Mouse (Mus musculus): Measurements from ENCODE around the gene Ssbp3.
A peak's percentile ranks its signal among the peaks of the same experiment; 100 is the strongest.

Gene Ssbp3

DNA sequence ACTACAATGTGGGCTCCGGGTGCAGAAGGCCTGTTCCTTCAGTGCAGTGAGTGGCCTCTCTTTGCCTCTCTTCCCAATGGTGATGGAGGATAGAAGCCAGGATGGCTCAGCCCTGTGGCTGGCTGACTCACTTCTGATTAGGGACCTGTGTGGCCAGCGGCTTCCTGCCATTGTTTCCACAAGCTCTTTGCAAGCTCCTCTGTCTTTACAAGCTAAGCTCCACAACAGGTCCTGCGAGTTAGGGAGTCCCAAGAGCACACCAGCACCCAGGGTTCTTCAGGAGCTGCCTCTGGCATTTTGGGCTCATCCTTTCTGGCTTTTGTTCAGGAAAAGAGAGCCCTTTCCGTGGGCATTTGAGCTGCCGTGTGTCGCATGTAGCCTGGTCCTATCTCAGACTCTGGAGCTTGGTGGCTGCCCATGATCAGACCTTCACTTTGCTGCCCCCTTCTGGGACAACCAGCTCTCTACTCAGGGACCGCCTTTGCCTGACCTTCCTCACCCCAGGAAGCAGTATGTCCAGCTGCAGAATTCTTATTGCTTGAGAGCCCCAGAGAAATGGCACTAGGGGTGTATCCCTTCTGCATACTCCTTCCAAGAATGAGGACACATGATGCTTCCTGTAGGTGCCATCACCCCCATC lies 77.3 kb downstream of the Ssbp3 start:
- peak; percentile 79 to 82 for DNase-seq

DNA sequence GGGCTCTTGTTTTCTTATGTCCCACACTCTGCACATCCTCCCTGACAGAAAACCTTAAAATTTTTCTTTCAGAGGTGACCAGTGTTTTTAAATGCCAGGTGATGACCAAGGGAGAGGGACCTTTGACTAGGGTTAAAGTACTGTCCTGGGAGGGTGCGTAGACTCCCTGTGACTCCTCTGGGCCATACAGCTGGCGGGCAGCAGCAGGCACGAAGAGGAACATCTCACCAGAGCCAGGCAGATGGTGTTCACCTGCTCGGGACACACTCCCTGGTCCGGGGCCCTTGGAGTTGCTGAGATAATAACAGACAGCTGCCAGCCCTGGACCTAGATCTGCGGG lies 78.4 kb downstream of the Ssbp3 start:
- no peak for DNase-seq

DNA sequence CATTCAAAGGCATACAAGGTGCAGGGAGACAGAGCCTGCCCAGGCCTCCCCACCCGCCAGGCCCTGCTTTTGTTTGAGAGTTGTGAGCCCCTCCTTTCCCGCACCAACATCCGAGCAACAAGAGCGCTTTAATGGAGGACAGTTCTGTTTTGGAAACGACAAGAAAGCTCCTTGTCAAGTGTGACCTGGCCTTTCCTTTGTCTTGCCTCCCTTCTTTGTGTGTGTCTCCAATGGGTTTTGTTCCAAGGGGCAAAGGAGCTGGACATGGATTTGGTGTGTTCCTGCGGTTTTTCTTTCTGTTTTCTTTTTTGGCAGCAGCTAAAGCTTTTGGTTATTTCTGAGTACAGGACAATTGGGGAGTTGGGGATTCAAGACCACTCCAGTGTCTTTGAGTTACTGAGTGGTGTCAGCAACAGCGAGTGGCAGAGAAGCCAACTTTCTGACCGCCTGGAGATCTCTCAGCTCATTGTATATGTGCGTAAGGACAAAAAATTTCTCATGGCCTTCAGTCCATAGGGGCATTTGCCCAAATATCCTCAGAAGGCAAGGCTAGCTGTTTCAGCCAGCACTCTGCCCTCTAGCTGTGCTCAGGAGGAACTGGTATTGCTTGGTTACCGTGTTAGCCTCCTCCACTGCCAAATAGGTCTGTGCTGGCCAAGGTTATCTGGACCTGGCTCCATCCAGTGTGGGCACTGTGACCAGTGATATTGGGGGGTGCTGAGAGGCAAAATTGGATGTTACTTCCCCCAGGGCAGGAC lies 78.9 kb downstream of the Ssbp3 start:
- DNase-seq, result no peak

DNA sequence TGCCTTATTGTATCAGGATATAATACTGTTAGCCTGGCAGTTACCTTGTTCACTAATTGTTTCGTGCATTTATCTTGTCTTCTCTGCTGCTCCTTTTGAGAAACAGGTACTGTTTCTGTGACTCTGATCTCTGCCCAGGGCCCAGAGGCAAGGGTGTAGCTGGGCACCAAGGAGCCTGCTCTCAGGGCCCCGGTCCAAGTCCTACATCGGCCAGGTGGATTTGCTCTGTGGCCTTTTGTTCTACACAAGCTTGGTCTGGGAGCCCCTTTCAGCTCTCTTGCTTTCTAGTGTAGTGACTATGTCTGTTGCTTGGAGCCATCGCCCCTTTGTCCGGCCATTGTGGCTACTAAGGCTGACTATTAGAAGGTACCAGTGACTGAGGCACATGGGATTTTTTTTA lies 82.6 kb downstream of the Ssbp3 start:
- no peak for DNase-seq

DNA sequence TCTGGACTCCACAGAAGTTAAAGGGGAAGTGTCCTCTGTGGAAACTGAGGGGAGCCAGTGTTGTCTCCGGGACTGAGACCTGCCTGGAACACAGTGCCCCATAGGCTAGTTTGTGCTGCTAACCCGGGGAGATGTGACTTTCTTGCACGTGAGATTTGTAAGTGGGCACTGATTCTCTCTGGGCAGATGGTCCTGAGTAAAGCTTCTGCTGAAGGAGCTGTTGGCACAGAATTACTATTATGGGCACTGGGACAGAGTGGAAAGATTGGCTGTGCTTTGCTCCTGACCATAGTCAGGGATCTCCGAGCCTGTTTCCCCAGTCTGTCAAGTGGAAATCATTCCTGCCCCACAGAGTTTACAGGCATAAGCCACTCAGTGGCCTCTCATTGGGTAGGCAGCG lies 83.8 kb downstream of the Ssbp3 start:
- no peak for DNase-seq

DNA sequence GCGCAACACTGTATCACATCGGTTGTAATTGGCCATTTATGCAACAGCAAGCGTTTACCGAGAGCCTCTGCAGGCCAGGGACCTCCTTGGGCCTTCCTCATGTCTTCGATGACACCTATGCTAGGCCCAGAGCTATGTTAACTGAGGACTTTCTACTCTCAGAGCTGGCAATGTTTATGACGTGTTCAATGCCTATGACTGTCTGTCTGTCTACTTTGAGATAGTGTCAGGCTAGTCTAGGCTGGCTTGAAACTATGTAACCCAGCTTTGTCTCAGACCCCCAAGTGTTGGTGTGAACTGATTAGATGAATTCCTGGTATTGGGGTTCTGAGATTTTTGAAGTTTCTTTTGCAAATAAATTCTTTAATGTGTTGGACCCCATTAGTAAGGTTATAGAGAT lies 84.6 kb downstream of the Ssbp3 start:
- no peak for DNase-seq

DNA sequence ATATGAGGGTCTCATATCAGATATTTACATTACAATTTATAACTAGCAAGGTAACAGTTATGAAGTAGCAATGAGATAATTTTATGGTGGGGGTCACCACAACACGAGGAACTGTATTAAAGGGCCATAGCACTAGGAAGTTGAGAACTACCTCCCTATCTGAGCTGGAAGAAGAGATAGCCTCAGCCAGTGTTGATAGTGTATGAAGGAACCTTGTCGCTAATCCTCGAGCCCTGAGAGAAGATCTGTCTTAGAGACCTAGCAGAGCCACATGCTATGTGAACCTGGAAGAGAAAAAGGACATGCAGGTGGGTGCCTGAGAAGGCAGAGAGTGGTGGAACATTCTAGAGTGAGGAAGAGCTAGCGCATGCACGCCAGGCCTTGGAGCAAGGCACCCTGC lies 85.0 kb downstream of the Ssbp3 start:
- no peak for DNase-seq

DNA sequence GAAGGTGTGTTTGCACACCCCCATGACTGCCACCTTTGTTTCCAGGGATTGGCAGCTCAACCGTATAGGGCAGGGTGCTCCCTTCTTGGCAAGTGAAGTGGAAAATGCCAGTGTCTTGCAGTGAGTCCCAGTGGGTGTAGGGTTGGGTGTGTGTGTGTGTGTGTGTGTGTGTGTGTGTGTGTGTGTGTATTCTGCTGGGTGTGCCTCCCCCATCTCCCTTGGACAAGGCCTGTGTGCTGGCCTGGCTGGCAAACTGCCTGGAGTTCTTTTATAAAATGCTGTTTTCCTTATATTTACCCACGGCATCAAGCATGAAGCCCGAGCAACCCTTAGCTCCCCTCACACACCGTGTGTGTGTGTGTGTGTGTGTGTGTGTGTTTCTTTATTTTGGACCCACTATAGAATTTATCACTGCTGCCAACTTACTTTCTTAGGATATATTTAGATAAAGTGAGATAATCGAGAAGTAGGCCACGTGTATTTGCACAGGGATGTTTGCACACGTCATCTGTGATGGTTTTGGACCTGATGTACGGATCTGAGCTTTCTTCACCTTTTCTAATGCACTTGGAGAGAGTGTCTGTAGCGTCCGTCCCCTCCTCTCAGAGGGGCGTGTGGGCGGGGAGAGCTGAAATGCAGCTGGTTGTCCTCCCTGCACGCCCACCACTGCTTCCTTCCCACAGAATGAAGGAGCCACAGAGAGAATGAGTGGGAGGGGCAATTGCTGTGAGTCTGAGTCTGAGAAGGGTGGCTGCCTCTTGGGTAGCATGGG lies 86.0 kb downstream of the Ssbp3 start:
- DNase-seq, result peak; percentile 71 to 82

DNA sequence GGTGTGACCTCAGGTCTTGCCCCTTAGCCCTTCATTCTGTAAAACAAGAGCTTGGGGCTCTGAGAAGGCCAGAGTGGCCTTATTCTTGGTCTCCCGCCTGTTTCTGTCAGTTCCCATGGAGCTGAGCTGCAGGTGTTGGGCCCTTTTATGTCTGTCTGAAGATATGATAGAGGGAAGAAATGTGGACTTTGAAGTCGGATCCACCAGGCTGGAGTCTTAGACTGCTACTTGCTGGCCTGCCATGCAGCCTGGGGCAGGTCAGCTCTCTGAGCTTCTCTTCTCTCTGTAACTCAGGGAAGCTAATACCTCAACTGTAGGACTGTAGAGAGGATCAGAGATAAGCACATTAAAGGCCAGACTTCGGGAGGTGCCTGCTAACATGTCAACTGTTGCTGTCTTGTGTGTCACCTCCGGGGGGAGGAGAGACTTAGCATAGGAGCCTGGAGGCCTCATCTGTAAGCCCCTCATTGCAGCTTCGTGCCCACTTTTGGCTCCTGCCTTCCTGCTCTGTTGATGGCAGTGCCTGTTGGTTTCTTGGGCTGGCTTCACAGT lies 90.8 kb downstream of the Ssbp3 start:
- no peak for DNase-seq

DNA sequence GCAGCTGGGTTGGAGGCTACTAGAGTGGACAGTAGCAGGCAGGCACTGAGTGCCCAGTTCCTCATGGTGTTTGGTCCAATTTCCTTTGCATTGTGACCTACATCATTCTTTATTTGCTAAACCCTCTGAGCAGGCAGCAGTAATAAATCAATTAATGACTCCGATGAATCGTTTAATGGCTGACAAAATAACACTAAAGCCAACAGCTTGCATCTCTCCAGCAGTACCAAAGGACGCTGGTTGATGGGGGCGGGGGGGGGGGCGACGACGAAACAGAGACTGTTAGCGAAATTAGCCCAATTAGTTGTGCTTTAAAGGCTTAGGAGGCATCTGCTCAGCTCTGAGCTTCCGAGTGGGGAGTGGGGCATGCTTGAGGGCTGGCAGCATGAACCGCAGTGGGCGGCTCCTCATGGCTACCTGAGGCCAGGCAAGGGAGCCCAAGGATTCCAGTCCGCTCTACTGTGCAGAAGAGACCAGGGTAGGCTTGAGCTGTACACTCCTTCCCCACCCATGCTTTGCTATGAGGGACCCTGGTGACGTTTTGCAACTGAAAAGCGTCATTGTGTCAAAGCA lies 91.5 kb downstream of the Ssbp3 start:
- DNase-seq, result no peak

DNA sequence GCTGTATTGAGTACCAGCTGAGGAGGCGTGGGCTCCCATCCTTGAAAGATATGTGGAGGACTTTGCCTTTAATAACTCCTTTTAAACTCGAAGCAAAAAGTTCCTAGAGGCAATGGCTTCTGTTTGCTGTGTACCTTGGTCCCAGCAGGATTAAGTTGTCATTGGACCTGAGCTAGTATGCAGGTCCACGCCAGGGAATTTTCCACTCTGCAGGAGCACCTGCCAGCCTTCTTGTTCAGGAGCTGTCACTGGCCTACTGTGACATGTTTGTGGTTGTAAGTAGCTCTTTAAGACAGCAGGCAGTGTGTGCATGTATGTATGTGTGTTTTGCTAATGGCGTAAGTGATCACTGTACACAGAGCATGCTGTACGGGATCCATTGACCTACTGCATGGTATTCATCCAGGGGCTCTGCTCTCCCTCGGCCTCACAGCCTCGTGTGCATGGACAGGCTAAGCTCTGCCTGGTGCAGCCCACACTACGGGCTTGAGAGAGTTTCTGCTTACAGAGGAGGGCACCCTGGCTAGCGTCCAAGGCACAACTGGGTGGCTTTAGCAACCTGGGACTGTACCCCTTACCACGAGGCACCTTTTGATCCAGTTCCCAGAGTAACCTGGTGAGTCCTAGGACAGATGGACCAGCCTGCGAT lies 92.1 kb downstream of the Ssbp3 start:
- DNase-seq, result no peak

DNA sequence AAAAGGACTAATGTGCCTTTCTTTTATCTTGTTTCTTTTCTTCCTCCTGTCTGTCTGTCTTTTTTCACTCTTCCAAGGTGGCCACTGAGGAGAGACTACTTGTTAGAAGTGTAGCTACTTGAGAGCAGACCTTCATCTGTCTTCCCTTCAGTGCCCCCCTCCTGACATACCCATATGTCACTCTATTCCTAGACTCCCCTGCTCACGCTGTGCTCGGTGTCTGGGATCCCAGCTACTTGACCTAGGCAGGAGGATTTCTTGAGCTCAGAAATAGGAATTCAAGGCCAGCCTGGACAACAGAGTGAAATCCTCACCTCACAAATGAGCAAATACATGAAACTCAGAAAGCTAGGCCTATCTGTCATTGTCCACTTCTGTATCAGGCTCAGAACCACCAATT lies 92.7 kb downstream of the Ssbp3 start:
- no peak for DNase-seq

DNA sequence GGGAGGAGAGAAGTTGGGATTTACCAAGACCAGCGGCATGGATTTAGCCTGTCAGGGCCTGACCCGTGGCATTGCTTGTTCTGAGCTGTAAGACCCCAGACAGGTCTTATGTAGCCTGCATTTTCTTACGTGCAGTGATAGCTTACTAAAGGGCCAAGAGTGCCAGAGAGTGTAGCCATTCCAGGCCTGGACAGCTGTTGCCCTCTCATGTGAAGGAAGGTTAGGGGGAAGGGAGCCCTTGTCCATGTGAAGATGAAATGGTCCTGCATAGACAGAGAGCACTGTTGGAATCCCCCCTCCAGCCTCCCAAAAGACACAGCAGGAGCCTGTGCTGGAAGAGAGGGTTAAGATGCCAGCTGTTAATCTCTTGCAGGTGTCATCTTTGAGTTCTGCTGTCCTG lies 93.3 kb downstream of the Ssbp3 start:
- DNase-seq, result no peak

DNA sequence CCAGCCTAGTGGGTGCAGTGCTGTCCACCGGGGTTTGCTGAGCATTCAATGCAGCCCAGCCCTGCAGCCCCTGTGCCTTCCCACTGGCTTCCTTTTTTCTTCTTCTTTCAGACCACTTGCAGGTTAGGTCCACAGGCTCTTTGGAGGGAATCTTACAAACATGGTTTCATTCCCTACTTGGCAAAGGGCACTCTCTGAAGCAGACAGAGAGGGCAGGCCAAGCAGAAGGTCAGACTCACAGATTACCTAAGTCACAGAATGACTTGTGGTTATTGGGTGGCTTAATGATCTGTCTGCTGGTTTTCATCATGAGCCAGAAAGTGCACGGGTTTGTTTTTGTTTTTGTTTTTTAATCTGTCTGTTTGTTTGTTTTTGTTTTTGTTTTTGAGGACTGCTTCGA lies 93.8 kb downstream of the Ssbp3 start:
- no peak for DNase-seq

DNA sequence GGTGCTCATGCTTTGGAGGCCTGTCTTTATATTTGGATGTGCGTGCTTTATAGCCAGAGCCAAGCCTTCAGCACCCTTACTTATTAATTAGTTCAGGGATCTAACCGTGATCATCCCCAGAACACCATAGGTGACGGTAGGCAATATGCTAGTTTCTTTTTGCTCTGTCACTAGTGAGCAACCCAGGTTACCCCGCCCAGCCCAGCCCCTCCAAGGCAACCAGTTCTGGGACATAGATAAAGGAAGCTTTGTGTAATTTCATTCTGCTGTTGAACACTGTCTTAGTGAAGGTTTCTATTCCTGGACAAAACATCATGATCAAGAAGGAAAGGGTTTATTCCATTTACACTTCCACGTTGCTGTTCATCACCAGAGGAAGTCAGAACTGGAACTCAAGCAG lies 94.7 kb downstream of the Ssbp3 start:
- no peak for DNase-seq

DNA sequence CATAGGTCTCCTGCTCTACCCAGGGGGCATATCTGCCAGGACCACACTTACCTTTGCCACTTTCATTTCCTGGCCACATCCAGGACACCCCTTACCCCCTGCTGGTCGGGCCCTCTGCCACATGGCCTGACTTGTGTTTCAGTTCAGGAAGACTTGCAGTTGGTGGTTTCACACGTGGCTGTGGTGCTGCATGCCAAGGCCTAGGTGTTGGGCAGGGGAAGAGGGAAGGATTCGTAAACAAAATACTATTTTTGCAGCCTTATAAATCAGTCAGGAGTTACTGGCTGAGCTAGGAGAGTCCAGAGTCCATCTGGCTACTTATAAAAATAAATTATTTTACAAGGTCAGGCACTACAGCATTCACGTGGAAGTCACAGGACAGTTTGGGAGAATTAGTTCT lies 95.7 kb downstream of the Ssbp3 start:
- peak in 1 of 2 experiments; percentile 33 for DNase-seq

DNA sequence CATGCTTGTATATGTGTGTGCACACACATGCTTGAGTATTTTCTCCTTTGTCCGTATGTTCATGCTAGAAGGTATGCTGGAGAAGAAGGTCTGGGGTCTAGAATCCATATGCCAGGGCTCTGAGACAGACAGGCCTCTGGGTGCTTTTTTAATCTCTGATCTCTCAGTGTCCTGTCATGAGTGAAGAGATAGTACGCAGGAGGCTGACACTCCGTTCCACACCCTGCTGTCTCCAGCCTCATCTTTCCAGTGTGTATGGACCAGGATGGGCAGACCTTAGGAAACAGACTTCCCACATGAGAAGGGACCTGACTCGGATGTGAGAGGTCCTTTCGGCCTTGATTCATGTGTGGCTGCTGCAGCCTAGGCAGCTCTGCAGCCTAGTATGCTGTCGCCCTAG lies 96.3 kb downstream of the Ssbp3 start:
- DNase-seq, result no peak

DNA sequence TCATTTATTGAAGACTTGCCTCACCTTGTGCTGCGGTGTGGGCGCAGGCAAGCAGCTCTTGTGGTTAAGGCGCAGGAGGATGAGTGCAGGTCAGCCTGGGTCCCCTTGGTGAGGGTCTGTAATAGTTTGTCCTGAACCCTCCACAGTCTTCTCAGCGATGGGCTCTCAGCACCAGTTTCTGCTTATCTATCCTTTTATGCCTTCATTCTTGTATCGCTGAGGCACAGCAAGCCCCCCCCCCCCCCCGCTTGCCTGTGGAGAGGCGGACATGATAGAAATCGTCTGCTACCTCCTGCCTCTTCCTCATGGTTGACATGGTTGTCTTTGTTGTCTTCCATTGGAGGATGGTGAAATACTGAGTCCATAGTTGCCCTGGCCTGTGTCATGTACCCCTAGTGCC lies 96.9 kb downstream of the Ssbp3 start:
- no peak for DNase-seq

DNA sequence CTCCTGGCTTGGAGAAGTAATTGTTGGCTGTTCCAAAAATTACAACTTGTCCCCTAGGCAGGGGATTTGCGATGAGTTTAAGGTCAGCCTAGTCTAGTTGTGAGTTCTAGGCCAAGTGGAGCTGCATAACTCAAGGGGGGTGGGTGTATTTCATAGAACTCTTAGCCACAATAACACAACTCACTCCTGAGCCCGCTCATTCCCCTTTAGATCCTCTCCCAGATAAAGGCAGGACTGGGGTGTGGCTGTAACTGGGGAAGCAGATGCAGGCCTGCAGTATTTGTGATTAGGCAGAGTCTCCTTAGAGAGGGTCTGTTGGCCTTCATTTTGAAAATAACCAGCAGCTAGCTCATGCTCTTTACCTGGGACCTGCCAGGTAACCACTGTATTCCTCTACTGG lies 97.7 kb downstream of the Ssbp3 start:
- DNase-seq, result no peak

DNA sequence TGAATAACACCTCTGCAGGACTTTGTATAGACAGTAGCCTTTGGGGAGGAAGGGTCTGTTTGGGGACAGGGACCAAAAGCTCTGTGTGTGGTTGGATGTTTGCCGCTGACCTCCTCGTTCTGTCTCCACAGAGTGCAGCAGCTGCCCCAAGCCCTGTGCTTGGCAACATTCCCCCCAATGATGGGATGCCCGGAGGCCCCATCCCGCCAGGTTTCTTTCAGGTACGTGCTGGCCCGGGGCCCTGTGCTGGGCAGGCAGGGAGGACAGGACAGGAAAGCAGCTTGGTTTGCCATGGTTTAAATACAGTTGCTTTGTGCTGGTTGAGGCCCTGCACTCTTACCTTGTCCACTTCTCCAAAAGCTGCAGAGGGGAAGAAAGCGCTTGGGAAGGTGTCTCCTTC lies 99.0 kb downstream of the Ssbp3 start:
- DNase-seq, result no peak

DNA sequence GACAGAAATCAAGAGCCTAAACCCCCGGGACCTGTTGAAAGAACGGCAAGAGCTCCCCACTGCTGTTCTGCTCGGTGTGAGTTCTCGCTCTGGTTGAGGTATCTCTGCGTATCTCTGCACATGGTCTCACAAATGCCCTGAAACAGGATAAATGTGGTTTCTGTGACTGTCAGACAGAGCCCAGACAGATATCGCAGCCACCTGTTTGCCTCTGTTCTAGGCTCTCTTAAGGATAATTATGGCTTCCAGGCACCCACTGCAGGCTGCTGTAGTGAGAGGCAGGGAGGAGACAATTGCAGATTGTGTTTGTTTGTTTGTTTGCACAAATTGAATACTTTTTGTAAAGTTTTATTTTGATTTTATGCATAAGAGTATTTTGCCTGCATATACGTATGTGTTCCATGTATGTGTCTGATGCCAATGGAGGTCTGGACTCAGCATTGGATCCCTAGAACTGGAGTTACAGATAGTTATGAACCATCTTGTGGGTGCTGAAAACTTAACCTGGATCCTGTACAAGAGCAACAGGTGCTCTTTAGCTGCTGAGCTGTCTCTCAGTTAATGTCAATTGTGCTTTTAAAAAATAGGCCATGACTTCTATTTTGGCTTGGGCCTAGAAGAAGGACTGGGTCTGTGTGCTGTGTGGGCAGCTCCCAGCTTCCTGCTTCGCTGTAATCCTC lies 101.0 kb downstream of the Ssbp3 start:
- DNase-seq, result peak in 1 of 2 experiments; percentile 21

DNA sequence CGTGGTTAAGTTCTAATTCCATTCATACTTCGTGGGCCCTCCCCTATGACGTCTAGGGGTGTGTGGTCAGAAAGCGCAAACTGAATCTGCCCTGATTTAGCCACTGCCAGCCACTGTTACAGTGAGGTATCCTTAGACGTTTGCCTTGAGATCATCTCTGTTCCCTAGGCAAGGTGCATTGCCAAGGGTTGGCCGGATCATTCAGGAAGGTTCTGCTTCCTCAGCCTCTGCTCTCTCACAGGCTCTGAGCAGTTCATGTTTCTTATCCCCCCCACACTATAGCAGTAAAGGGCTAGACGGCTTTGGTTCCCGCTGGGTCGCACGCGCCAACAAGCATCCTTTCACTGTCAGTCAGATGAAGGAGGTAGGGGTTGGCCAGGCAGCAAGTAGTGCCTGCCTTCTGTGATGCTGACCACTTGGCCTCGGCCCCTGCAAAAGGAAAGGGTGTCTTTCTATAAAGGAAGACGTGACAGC lies 101.5 kb downstream of the Ssbp3 start:
- DNase-seq, result no peak

Measured in thymus, postnatal 36 days (tissue).